18 mouse cellular contexts compared by ENCODE assay signal in the genomic region with DNA sequence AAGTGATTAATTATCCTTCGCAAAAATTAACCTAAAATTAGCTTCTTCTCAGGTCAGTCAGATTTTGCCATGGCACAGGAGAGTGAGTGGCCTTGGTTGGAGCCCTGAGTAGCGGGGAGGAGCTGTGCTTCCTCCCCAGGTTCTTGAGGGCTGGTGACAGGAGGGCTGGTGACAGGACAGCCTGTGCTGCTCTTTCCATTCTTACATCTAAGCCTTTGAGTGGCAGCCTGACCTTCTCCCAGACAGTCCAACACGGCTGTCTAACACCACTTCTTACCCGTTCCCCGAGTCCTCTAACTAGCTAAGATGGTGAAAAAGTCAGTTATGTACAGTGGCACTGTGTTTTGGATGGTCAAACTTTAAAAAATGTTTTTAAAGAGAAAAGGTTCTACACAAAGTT.
A peak's percentile ranks its signal among the peaks of the same experiment; 100 is the strongest.
DNase-seq lines count a peak whose midpoint lies in the region; ATAC-seq lines count a peak whose summit lies in the region.
"Had no signal": no experiment of that assay in that cellular context is flagged by ENCODE, and none has a peak within 500 bp of the region (broad histone marks: within the 10 kb centered on the region; RNA-seq: fewer than 3 reads in every experiment).

No protein-coding gene starts in this region.

- H3K4me1 ChIP-seq in heart, embryonic 14.5 days (ENCODE audit: control insufficient read depth in 2 of 2, insufficient read depth in 2 of 2, low read length in 2 of 2) = peaks cover 6 to 13% of the 10 kb centered on the region in 2 experiments; a peak in 3 of 4 replicates
- H3K4me1 ChIP-seq in hindbrain, embryonic 16.5 days (ENCODE audit: control insufficient read depth, insufficient read depth, low read depth, low read length) = no peaks in the 10 kb centered on the region
- H3K4me1 ChIP-seq in hindbrain, embryonic 10.5 days (replicated peaks) = peaks cover 12% of the 10 kb centered on the region
- peaks cover 93% of the 10 kb centered on the region for H3K4me1 ChIP-seq in limb, embryonic 10.5 days
- H3K4me1 ChIP-seq in limb, embryonic 11.5 days (ENCODE audit: control insufficient read depth, insufficient read depth, low read length) = peaks cover 51% of the 10 kb centered on the region
- H3K4me1 ChIP-seq: intestine, embryonic 15.5 days had no signal

- H3K9me3 ChIP-seq in heart, embryonic 14.5 days (ENCODE audit: control insufficient read depth, low read length) = no peaks in the 10 kb centered on the region
- H3K9me3 ChIP-seq in hindbrain, embryonic 16.5 days (ENCODE audit: control insufficient read depth, low read length) = no peaks in the 10 kb centered on the region
- H3K9me3 ChIP-seq in hindbrain, embryonic 10.5 days = no peaks in the 10 kb centered on the region
- H3K9me3 ChIP-seq in limb, embryonic 10.5 days (replicated peaks) = no peaks in the 10 kb centered on the region
- H3K9me3 ChIP-seq in limb, embryonic 11.5 days (ENCODE audit: control insufficient read depth, low read length) = no peaks in the 10 kb centered on the region
- H3K9me3 ChIP-seq: embryonic facial prominence, embryonic 10.5 days; forebrain, embryonic 15.5 days; heart, embryonic 15.5 days; intestine, embryonic 15.5 days had no signal

- peak overlapping the region; percentile 10 to 20; a peak in 2 of 4 replicates for H3K27ac ChIP-seq in heart, embryonic 14.5 days (replicated peaks in 1 of 2; ENCODE audit: control insufficient read depth in 1 of 2, insufficient read depth in 1 of 2, low read depth in 2 of 2, low read length in 2 of 2)
- H3K27ac ChIP-seq in hindbrain, embryonic 16.5 days (ENCODE audit: low read depth, low read length) = no peak overlapping the region
- no peak overlapping the region for H3K27ac ChIP-seq in hindbrain, embryonic 10.5 days
- H3K27ac ChIP-seq in limb, embryonic 10.5 days = peak overlapping the region; percentile 73
- peak overlapping the region; percentile 22 for H3K27ac ChIP-seq in limb, embryonic 11.5 days (replicated peaks; ENCODE audit: low read depth, low read length)
- H3K27ac ChIP-seq: embryonic facial prominence, embryonic 10.5 days; forebrain, embryonic 15.5 days; heart, adult 2 months; heart, embryonic 15.5 days; intestine, embryonic 15.5 days had no signal

- ATAC-seq in heart, embryonic 14.5 days (ENCODE audit: insufficient number of reproducible peaks, insufficient read depth, low FRiP score, low read depth) = no peak
- 0 out of 2 replicates have a peak, but pooled peaks have one; percentile 32 for ATAC-seq in hindbrain, embryonic 16.5 days
- no peak for ATAC-seq in limb, embryonic 11.5 days (ENCODE audit: insufficient number of reproducible peaks, low FRiP score, low TSS enrichment, low read depth)
- ATAC-seq: forebrain, embryonic 15.5 days; intestine, embryonic 15.5 days had no signal

- no peaks in the 10 kb centered on the region for H3K36me3 ChIP-seq in heart, embryonic 14.5 days (ENCODE audit: control insufficient read depth, insufficient read depth, low read length)
- no peaks in the 10 kb centered on the region for H3K36me3 ChIP-seq in hindbrain, embryonic 16.5 days (ENCODE audit: control insufficient read depth, insufficient read depth, low read length)
- H3K36me3 ChIP-seq in hindbrain, embryonic 10.5 days = no peaks in the 10 kb centered on the region
- H3K36me3 ChIP-seq in limb, embryonic 10.5 days = no peaks in the 10 kb centered on the region
- H3K36me3 ChIP-seq in limb, embryonic 11.5 days (ENCODE audit: control insufficient read depth, insufficient read depth, low read length) = no peaks in the 10 kb centered on the region
- H3K36me3 ChIP-seq: embryonic facial prominence, embryonic 10.5 days; forebrain, embryonic 15.5 days; heart, embryonic 15.5 days; intestine, embryonic 15.5 days had no signal

- DNase-seq in heart, postnatal 4 days = no peak
- no peak for DNase-seq in hindbrain, embryonic 10.5 days (ENCODE audit: low spot score)
- DNase-seq in limb, embryonic 10.5 days (ENCODE audit: low spot score) = no peak
- no peak for DNase-seq in limb, embryonic 11.5 days (ENCODE audit: low spot score)
- no peak for DNase-seq in cerebellum, adult 8-10 months
- DNase-seq: adrenal gland, adult 2 months; adrenal gland, postnatal 25 days; cerebellum, adult 18-20 months; cerebellum, postnatal 10 days; gastrocnemius, postnatal 10 days; heart, adult 2 months; kidney, adult 18-20 months had no signal

- no peak overlapping the region for H3K4me2 ChIP-seq in heart, embryonic 14.5 days (ENCODE audit: low read length)
- no peak overlapping the region for H3K4me2 ChIP-seq in hindbrain, embryonic 16.5 days (ENCODE audit: low read length)
- no peak overlapping the region for H3K4me2 ChIP-seq in limb, embryonic 11.5 days (ENCODE audit: low read depth, severe bottlenecking)
- H3K4me2 ChIP-seq: forebrain, embryonic 15.5 days; heart, embryonic 15.5 days; intestine, embryonic 15.5 days had no signal

- H3K4me3 ChIP-seq in heart, embryonic 14.5 days (ENCODE audit: control insufficient read depth in 1 of 2, insufficient read depth in 1 of 2, low read depth in 1 of 2, low read length in 2 of 2) = no peak overlapping the region
- H3K4me3 ChIP-seq in hindbrain, embryonic 16.5 days (ENCODE audit: low read length) = no peak overlapping the region
- no peak overlapping the region for H3K4me3 ChIP-seq in hindbrain, embryonic 10.5 days
- H3K4me3 ChIP-seq in limb, embryonic 10.5 days = no peak overlapping the region
- no peak overlapping the region for H3K4me3 ChIP-seq in limb, embryonic 11.5 days (ENCODE audit: low read depth, low read length)
- H3K4me3 ChIP-seq: embryonic facial prominence, embryonic 10.5 days; forebrain, embryonic 15.5 days; heart, adult 2 months; heart, embryonic 15.5 days; intestine, embryonic 15.5 days had no signal

- WGBS in heart, embryonic 14.5 days = 38% methylated on average over 5 of the region's 5 CpGs
- WGBS in hindbrain, embryonic 16.5 days = 78% methylated on average over 5 of the region's 5 CpGs
- WGBS in hindbrain, embryonic 10.5 days = 86% methylated on average over 5 of the region's 5 CpGs
- 77% methylated on average over 5 of the region's 5 CpGs for WGBS in limb, embryonic 10.5 days
- 70% methylated on average over 5 of the region's 5 CpGs for WGBS in limb, embryonic 11.5 days

- H3K27me3 ChIP-seq in heart, embryonic 14.5 days (ENCODE audit: control insufficient read depth, insufficient read depth, low read length) = no peaks in the 10 kb centered on the region
- no peaks in the 10 kb centered on the region for H3K27me3 ChIP-seq in hindbrain, embryonic 16.5 days (replicated peaks; ENCODE audit: control insufficient read depth, insufficient read depth, low read length)
- H3K27me3 ChIP-seq in hindbrain, embryonic 10.5 days (ENCODE audit: insufficient read depth, poor library complexity, severe bottlenecking) = no peaks in the 10 kb centered on the region
- H3K27me3 ChIP-seq in limb, embryonic 10.5 days (ENCODE audit: low read depth, poor library complexity, severe bottlenecking) = no peaks in the 10 kb centered on the region
- no peaks in the 10 kb centered on the region for H3K27me3 ChIP-seq in limb, embryonic 11.5 days (ENCODE audit: control insufficient read depth, insufficient read depth, low read length)
- H3K27me3 ChIP-seq: forebrain, embryonic 15.5 days; heart, embryonic 15.5 days; intestine, embryonic 15.5 days had no signal

- H3K9ac ChIP-seq in heart, embryonic 14.5 days (ENCODE audit: low read length) = no peak overlapping the region; the same call in 1 of the 2 replicates
- no peak overlapping the region for H3K9ac ChIP-seq in hindbrain, embryonic 16.5 days (ENCODE audit: low read depth, low read length)
- no peak overlapping the region for H3K9ac ChIP-seq in limb, embryonic 11.5 days (ENCODE audit: low read length)
- H3K9ac ChIP-seq: forebrain, embryonic 15.5 days; heart, embryonic 15.5 days; intestine, embryonic 15.5 days had no signal

Comparison
In these comparisons a context has a peak if more than half of its experiments do, and no peak if none do; other contexts are left out.
1. H3K27ac ChIP-seq: peak in heart, embryonic 14.5 days (2 of 2), limb, embryonic 10.5 days (single experiment) and limb, embryonic 11.5 days (single experiment); none in hindbrain, embryonic 16.5 days (single experiment) and hindbrain, embryonic 10.5 days (single experiment).